Mouse (Mus musculus): ENCODE data around the gene Gm17364. TPM values are rescaled to one million over a fixed set of nuclear protein-coding genes. Genes with fewer than 3 reads are reported as not detected.

Gm17364 gene
- total and polyA plus RNA-seq, 3 experiments, result not detected

- no peak overlapping the region for H3K27ac ChIP-seq (ENCODE audit: control insufficient read depth, low read depth, low read length)
- peaks cover 0 to 2% of the 10 kb centered on the region in 2 experiments; a peak in 3 of 4 replicates for H3K27me3 ChIP-seq (ENCODE audit: control insufficient read depth in 1 of 2, insufficient read depth in 2 of 2, low read length in 2 of 2)
- no peak overlapping the region for H3K9ac ChIP-seq (ENCODE audit: control insufficient read depth, low read depth, low read length, poor library complexity, severe bottlenecking)
- H3K79me2 ChIP-seq (ENCODE audit: control insufficient read depth, insufficient read depth, low read length, poor library complexity), result no peaks in the 10 kb centered on the region
- no peaks in the 10 kb centered on the region for H3K9me3 ChIP-seq (replicated peaks; ENCODE audit: insufficient read depth, low read length)
- TF ChIP-seq POLR2AphosphoS2 (IDR thresholded peaks at IDR 0.05; ENCODE audit: low read length) (no peak), USF2 (IDR thresholded peaks at IDR 0.05; ENCODE audit: borderline replicate concordance in 1 of 2, insufficient read depth in 1 of 2, low read depth in 1 of 2, low read length in 2 of 2) (no peak), TCF12 (IDR thresholded peaks at IDR 0.05; ENCODE audit: low read depth, low read length) (no peak), POLR2A (IDR thresholded peaks at IDR 0.05; ENCODE audit: control insufficient read depth in 1 of 2, insufficient read depth in 1 of 2, low read depth in 1 of 2, low read length in 2 of 2, poor library complexity in 1 of 2) (no peak), BHLHE40 (IDR thresholded peaks at IDR 0.05; ENCODE audit: borderline replicate concordance, low read depth, low read length) (no peak), MAZ (IDR thresholded peaks at IDR 0.05; ENCODE audit: low read depth, low read length) (no peak)
- H3K4me3 ChIP-seq (ENCODE audit: control insufficient read depth in 1 of 2, insufficient read depth in 1 of 2, low read depth in 2 of 2, low read length in 2 of 2), result no peak overlapping the region
- H3K36me3 ChIP-seq (ENCODE audit: control insufficient read depth in 1 of 2, insufficient read depth in 2 of 2, low read length in 2 of 2), result no peaks in the 10 kb centered on the region
- DNase-seq (ENCODE audit: low read depth, low spot score), result no peak
- H3K4me1 ChIP-seq (ENCODE audit: control insufficient read depth in 1 of 2, insufficient read depth in 2 of 2, low read length in 2 of 2), result no peaks in the 10 kb centered on the region
Measured at GRCm38 (mm10) chr13:41293595-41293994, 19.8 kb upstream of the Gm17364 start.

GRCm38 (mm10) chr13:41291466-41291974 lies 17.7 kb upstream of the Gm17364 start:
- Histone ChIP-seq H3K4me1 (ENCODE audit: control insufficient read depth in 1 of 2, insufficient read depth in 2 of 2, low read length in 2 of 2) (no peaks in the 10 kb centered on the region), H3K9me3 (replicated peaks; ENCODE audit: insufficient read depth, low read length) (no peaks in the 10 kb centered on the region), H3K27ac (ENCODE audit: control insufficient read depth, low read depth, low read length) (no peak overlapping the region), H3K27me3 (ENCODE audit: control insufficient read depth in 1 of 2, insufficient read depth in 2 of 2, low read length in 2 of 2) (peaks cover 0 to 2% of the 10 kb centered on the region in 2 experiments; a peak in 3 of 4 replicates), H3K36me3 (ENCODE audit: control insufficient read depth in 1 of 2, insufficient read depth in 2 of 2, low read length in 2 of 2) (no peaks in the 10 kb centered on the region), H3K79me2 (ENCODE audit: control insufficient read depth, insufficient read depth, low read length, poor library complexity) (no peaks in the 10 kb centered on the region), H3K4me3 (ENCODE audit: control insufficient read depth in 1 of 2, insufficient read depth in 1 of 2, low read depth in 2 of 2, low read length in 2 of 2) (no peak overlapping the region), H3K9ac (ENCODE audit: control insufficient read depth, low read depth, low read length, poor library complexity, severe bottlenecking) (no peak overlapping the region)
- DNase-seq (ENCODE audit: low read depth, low spot score), result no peak
- TF ChIP-seq USF1 (IDR thresholded peaks at IDR 0.05; ENCODE audit: low read depth, low read length) (no peak), ZC3H11A (IDR thresholded peaks at IDR 0.05; ENCODE audit: low read depth, low read length) (no peak), ETS1 (IDR thresholded peaks at IDR 0.05; ENCODE audit: low read depth, low read length) (no peak), TAL1 (IDR thresholded peaks at IDR 0.05; ENCODE audit: low read length) (no peak), RAD21 (IDR thresholded peaks at IDR 0.05; ENCODE audit: low read depth, low read length) (no peak), ZKSCAN1 (IDR thresholded peaks at IDR 0.05; ENCODE audit: low read depth, low read length) (no peak), NELFE (IDR thresholded peaks at IDR 0.05; ENCODE audit: low read depth, low read length) (no peak), CHD1 (IDR thresholded peaks at IDR 0.05; ENCODE audit: low read depth, low read length) (no peak), BHLHE40 (IDR thresholded peaks at IDR 0.05; ENCODE audit: borderline replicate concordance, low read depth, low read length) (no peak), CHD2 (IDR thresholded peaks at IDR 0.05; ENCODE audit: low read length) (no peak)

- Histone ChIP-seq H3K4me1 (ENCODE audit: control insufficient read depth in 1 of 2, insufficient read depth in 2 of 2, low read length in 2 of 2) (no peaks in the 10 kb centered on the region), H3K27me3 (ENCODE audit: control insufficient read depth in 1 of 2, insufficient read depth in 2 of 2, low read length in 2 of 2) (no peaks in the 10 kb centered on the region; a peak in 1 of 4 replicates), H3K79me2 (ENCODE audit: control insufficient read depth, insufficient read depth, low read length, poor library complexity) (no peaks in the 10 kb centered on the region), H3K4me3 (ENCODE audit: control insufficient read depth in 1 of 2, insufficient read depth in 1 of 2, low read depth in 2 of 2, low read length in 2 of 2) (no peak overlapping the region), H3K9me3 (replicated peaks; ENCODE audit: insufficient read depth, low read length) (no peaks in the 10 kb centered on the region), H3K27ac (ENCODE audit: control insufficient read depth, low read depth, low read length) (no peak overlapping the region), H3K36me3 (ENCODE audit: control insufficient read depth in 1 of 2, insufficient read depth in 2 of 2, low read length in 2 of 2) (no peaks in the 10 kb centered on the region), H3K9ac (ENCODE audit: control insufficient read depth, low read depth, low read length, poor library complexity, severe bottlenecking) (no peak overlapping the region)
- no peak for DNase-seq (ENCODE audit: low read depth, low spot score)
- TF ChIP-seq ZKSCAN1 (IDR thresholded peaks at IDR 0.05; ENCODE audit: low read depth, low read length), result no peak
Measured at GRCm38 (mm10) chr13:41286285-41286684, 12.5 kb upstream of the Gm17364 start.
